Mouse (Mus musculus) monocyte, adult 5-6 weeks (primary cell): ENCODE results near the gene Gm7271. TPM values are rescaled to one million over a fixed set of nuclear protein-coding genes. Genes with fewer than 3 reads are reported as not detected.

Experiments used
- ATAC-seq: fragments of 153-309, 156-312 bp; replicated peaks from 2 replicates; pipeline ENCODE4 v1.8.0; 2017; ENCODE audit warnings: mild to moderate bottlenecking; ENCODE audit not compliant: low TSS enrichment, insufficient number of reproducible peaks, severe bottlenecking, poor library complexity, low FRiP score
- total RNA-seq: library from RNA; stranded (forward); fragments of 200-1000, 200-491, 200-594 nt; gene quantifications from 3 replicates; pipeline ENCODE4 v1.2.3, GENCODE M21; 2017

The Gm7271 gene
- total RNA-seq, 1 experiment from 2014 or later, result not detected

DNA sequence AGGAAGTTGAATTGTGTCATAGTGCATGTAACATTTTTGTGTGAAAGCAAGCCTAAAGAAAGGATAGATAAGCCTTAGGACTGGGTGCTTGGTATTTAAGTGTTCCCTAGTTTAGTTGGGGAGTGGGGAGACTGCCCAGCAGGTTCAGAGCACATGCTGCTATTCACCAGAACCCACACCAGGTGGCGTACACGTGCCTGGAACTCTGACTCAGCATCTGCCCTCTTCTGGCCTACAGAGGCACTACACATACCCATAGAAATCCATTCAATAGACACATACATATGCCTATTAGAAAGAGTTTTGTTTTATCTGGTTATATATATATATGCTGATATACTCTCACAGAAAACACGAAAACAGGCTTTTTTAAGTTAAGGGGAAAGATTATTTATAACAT lies 81.5 kb downstream of the Gm7271 start:
- peak; percentile 99 for ATAC-seq

Other genes with a start within 250 kb of the Gm7271 start
- gene Clock, start 179.2 kb upstream of the Gm7271 start, total RNA-seq, result 31.7 to 36.2 TPM (median 33.7 TPM) in 3 replicates
- gene Pdcl2, start 152.9 kb upstream of the Gm7271 start, total RNA-seq, result 0.49 to 1.3 TPM in 2 of 3 replicates, not detected in the other
- gene Nmu, start 120.3 kb upstream of the Gm7271 start, total RNA-seq, result not detected in 3 replicates
- 71.5 to 89.2 TPM (median 82.8 TPM) in 3 replicates for gene Exoc1, start 45.3 kb downstream of the Gm7271 start, total RNA-seq
- gene Cep135, start 104.7 kb downstream of the Gm7271 start, total RNA-seq, result 22.8 to 29.1 TPM (median 26.8 TPM) in 3 replicates
- 0.32 to 1.9 TPM in 2 of 3 replicates, not detected in the other for gene C530008M17Rik, start 172.5 kb downstream of the Gm7271 start, total RNA-seq